Mouse (Mus musculus) heart, adult 2 months (tissue): ENCODE results near the gene 3110082I17Rik. TPM values are rescaled to one million over a fixed set of nuclear protein-coding genes. Genes with fewer than 3 reads are reported as not detected.

ENCODE experiments used
- DNase-seq, 2 experiments: peaks; one replicate each; pipeline ENCODE4 v3.0.0; 2021
- H3K27ac ChIP-seq: fragments of 200-600 bp; 2 replicates; pipeline ENCODE4 v1.8.1; 2022
- H3K27me3 ChIP-seq: fragments of 200-500 bp; 2 replicates; pipeline ENCODE4 v1.6.1; 2012; ENCODE audit warnings: mild to moderate bottlenecking, low read length, inconsistent platforms, mixed read lengths; ENCODE audit not compliant: control insufficient read depth, insufficient read depth
- H3K36me3 ChIP-seq: fragments of 200-500 bp; 2 replicates; pipeline ENCODE4 v1.6.1; 2012; ENCODE audit warnings: low read length, inconsistent platforms; ENCODE audit not compliant: control insufficient read depth, insufficient read depth
- H3K4me1 ChIP-seq: fragments of 200-500 bp; 2 replicates; pipeline ENCODE4 v1.6.1; 2011; ENCODE audit warnings: low read length; ENCODE audit not compliant: control insufficient read depth, insufficient read depth
- H3K4me3 ChIP-seq: fragments of 200-600 bp; 2 replicates; pipeline ENCODE4 v1.8.1; 2022
- H3K79me2 ChIP-seq: fragments of 200-500 bp; replicated peaks from 2 replicates; pipeline ENCODE4 v1.6.1; 2012; ENCODE audit warnings: mild to moderate bottlenecking, inconsistent platforms, low read length, moderate library complexity, mixed read lengths; ENCODE audit not compliant: control insufficient read depth, insufficient read depth
- H3K9ac ChIP-seq: fragments of 200-500 bp; 2 replicates; pipeline ENCODE4 v1.6.1; 2012; ENCODE audit warnings: low read depth, mild to moderate bottlenecking, control low read depth, inconsistent platforms, low read length, mixed read lengths
- CTCF ChIP-seq: fragments of 200-600 bp; IDR thresholded peaks from 2 replicates; pipeline ENCODE4 v1.8.1; 2022; ENCODE audit warnings: antibody characterized with exemption, mild to moderate bottlenecking, moderate library complexity
- EP300 ChIP-seq: fragments of 200-500 bp; IDR thresholded peaks from 2 replicates; pipeline ENCODE4 v1.6.1; 2011; ENCODE audit warnings: low read depth, low read length, control low read depth; ENCODE audit not compliant: insufficient read depth
- POLR2A ChIP-seq: fragments of 200-500 bp; IDR thresholded peaks from 2 replicates; pipeline ENCODE4 v1.6.1; 2011; ENCODE audit warnings: mild to moderate bottlenecking, low read depth, low read length, control low read depth; ENCODE audit not compliant: insufficient read depth
- WGBS: fragments of 180-500 bp; shearing (Covaris S2); methylation state at CpG from one replicate; pipeline ENCODE4 v1.1.7; 2018; 5-methylcytosine and 5-hydroxymethylcytosine counted together
- intact Hi-C: fragments of 180-260 bp; cut with DNase I; formaldehyde crosslinking; loops from one replicate; pipeline ENCODE4 v1.15.1; 2025
- microRNA-seq, 2 experiments: library from miRNA; unstranded; fragments of <30 nt; microRNA quantifications; one replicate each; pipeline ENCODE4 v1.2.0; 2021
- polyA plus RNA-seq: library from polyadenylated mRNA; depleted of rRNA; stranded (reverse); fragments of >200 nt; gene quantifications from 2 replicates; pipeline ENCODE4 v1.2.3, GENCODE M21; 2012; rRNA removed
- total RNA-seq, 2 experiments: library from RNA; stranded (reverse); gene quantifications; 2 replicates each; pipeline ENCODE4 v1.2.3; 2021

Gene 3110082I17Rik
- total and polyA plus RNA-seq, 3 experiments = 4.9 to 5.7 (median 5.6) TPM

GRCm38 (mm10) chr5:139314941-139315642, 145.2 kb downstream of the 3110082I17Rik start:
- no peak overlapping the region for H3K4me3 ChIP-seq
- intact Hi-C loops = no loop called here
- 76% methylated on average over 12 of the region's 12 CpGs for WGBS
- no peak overlapping the region for H3K27ac ChIP-seq
- DNase-seq = no peak
- no peaks in the 10 kb centered on the region for H3K27me3 ChIP-seq
- no peak overlapping the region for H3K9ac ChIP-seq
- H3K36me3 ChIP-seq = no peaks in the 10 kb centered on the region
- no peaks in the 10 kb centered on the region for H3K79me2 ChIP-seq
- TF ChIP-seq POLR2A (no peak), EP300 (no peak), CTCF (no peak)
- H3K4me1 ChIP-seq = no peaks in the 10 kb centered on the region; the same call in 1 of the 2 replicates

GRCm38 (mm10) chr5:139313536-139313935, 146.8 kb downstream of the 3110082I17Rik start:
- Histone ChIP-seq H3K36me3 (no peaks in the 10 kb centered on the region), H3K9ac (no peak overlapping the region), H3K4me3 (no peak overlapping the region), H3K4me1 (no peaks in the 10 kb centered on the region; the same call in 1 of the 2 replicates), H3K79me2 (no peaks in the 10 kb centered on the region), H3K27me3 (no peaks in the 10 kb centered on the region), H3K27ac (no peak overlapping the region)
- no peak for DNase-seq
- WGBS = 49% methylated on average over 9 of the region's 9 CpGs
- TF ChIP-seq POLR2A (no peak), CTCF (no peak), EP300 (no peak)
- intact Hi-C loops = no loop called here

GRCm38 (mm10) chr5:139311822-139312221, 148.5 kb downstream of the 3110082I17Rik start:
- TF ChIP-seq POLR2A (no peak), EP300 (no peak), CTCF (no peak)
- no peak for DNase-seq
- no peaks in the 10 kb centered on the region for H3K27me3 ChIP-seq
- no peaks in the 10 kb centered on the region for H3K79me2 ChIP-seq
- 84% methylated on average over 9 of the region's 9 CpGs for WGBS
- no peak overlapping the region for H3K27ac ChIP-seq
- no peaks in the 10 kb centered on the region; the same call in 1 of the 2 replicates for H3K4me1 ChIP-seq
- no peaks in the 10 kb centered on the region for H3K36me3 ChIP-seq
- intact Hi-C loops = no loop called here
- H3K4me3 ChIP-seq = no peak overlapping the region
- no peak overlapping the region for H3K9ac ChIP-seq

DNA sequence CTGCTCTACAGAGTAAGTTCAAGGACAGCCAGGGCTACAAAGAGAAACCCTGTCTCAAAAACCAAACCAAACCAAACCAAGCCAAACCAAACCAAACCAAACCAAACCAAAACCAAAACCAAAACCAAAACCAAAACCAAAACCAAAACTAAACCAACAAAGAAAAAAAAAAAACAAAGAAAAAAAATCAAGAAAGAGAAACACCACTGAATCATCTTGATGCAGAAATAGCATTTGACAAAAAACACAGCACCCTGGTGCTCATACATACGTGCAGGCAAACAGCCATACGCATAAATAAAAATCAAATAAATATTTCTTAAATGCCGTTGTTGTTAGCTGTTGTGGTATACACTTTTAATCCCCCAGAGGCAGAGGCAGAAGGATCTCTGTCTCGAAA, 149.8 kb downstream of the 3110082I17Rik start:
- H3K4me3 ChIP-seq = no peak overlapping the region
- intact Hi-C loops = no loop called here
- H3K9ac ChIP-seq = no peak overlapping the region

DNA sequence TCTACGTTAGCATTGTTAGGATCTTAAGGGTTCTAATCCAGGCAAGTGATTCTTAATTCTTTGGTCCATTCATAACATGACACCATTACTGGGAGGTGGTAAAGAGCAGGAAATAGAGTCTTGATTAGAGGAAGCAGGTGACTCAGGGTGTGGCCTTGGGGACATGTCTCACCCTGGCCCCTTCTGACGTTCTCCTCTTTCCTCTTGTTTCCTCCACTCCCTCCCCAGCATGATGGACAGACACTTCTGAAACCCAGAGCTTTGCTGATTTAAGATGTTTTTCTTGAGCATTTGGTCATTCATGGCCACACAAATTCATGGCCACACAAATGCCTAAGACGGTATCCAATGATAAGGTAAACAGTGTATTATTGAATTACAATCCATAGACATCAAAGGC, 150.4 kb downstream of the 3110082I17Rik start:
- intact Hi-C loops = no loop called here
- TF ChIP-seq EP300 = no peak
- TF ChIP-seq POLR2A = no peak
- no peak for TF ChIP-seq CTCF

More for the DNA sequence above, 149.8 kb downstream of the 3110082I17Rik start:
- Histone ChIP-seq H3K4me1 (no peaks in the 10 kb centered on the region; the same call in 1 of the 2 replicates), H3K36me3 (no peaks in the 10 kb centered on the region), H3K79me2 (no peaks in the 10 kb centered on the region), H3K27me3 (no peaks in the 10 kb centered on the region), H3K27ac (no peak overlapping the region)
- DNase-seq = no peak
- 88% methylated on average over 4 of the region's 4 CpGs for WGBS
- TF ChIP-seq POLR2A = no peak
- TF ChIP-seq CTCF = no peak
- TF ChIP-seq EP300 = no peak

More for the DNA sequence above, 150.4 kb downstream of the 3110082I17Rik start:
- Histone ChIP-seq H3K79me2 (no peaks in the 10 kb centered on the region), H3K4me3 (no peak overlapping the region), H3K4me1 (no peaks in the 10 kb centered on the region; the same call in 1 of the 2 replicates), H3K9ac (no peak overlapping the region), H3K27ac (no peak overlapping the region), H3K27me3 (no peaks in the 10 kb centered on the region), H3K36me3 (no peaks in the 10 kb centered on the region)
- WGBS = 70% methylated on average over 3 of the region's 3 CpGs
- no peak for DNase-seq

Small RNA genes within 50 kb of the gene (microRNA-seq; reads per million reads assigned to microRNA genes)
- 109 to 233 reads per million in 2 experiments for gene Mir339

Other genes with a start within 250 kb of the 3110082I17Rik start
- gene Get4, start 208.2 kb downstream of the 3110082I17Rik start, total RNA-seq = 10 to 100 TPM; 38.2 to 45.4 TPM
- gene Get4, start 208.2 kb downstream of the 3110082I17Rik start, polyA plus RNA-seq = 57.3 and 59.6 TPM in 2 replicates
- gene Adap1, start 134.9 kb downstream of the 3110082I17Rik start, total RNA-seq = 1 to 10 TPM; 1.5 to 1.7 TPM
- 2.7 and 2.8 TPM in 2 replicates for gene Adap1, start 134.9 kb downstream of the 3110082I17Rik start, polyA plus RNA-seq
- 10 to 100 TPM; 82.8 to 94.8 TPM for gene Cox19, start 109.1 kb downstream of the 3110082I17Rik start, total RNA-seq
- gene Cox19, start 109.1 kb downstream of the 3110082I17Rik start, polyA plus RNA-seq = 110 and 112 TPM in 2 replicates
- not detected for gene Cyp2w1, start 107.9 kb downstream of the 3110082I17Rik start, total RNA-seq
- gene Cyp2w1, start 107.9 kb downstream of the 3110082I17Rik start, polyA plus RNA-seq = not detected in 2 replicates
- 10 to 100 TPM; 42.9 to 56.6 TPM for gene Gpr146, start 82.8 kb downstream of the 3110082I17Rik start, total RNA-seq
- 62.4 and 77.0 TPM in 2 replicates for gene Gpr146, start 82.8 kb downstream of the 3110082I17Rik start, polyA plus RNA-seq
- 1 to 10 TPM in 1 of 2 experiments, under 1 TPM in 1; 0.68 to 1.1 TPM for gene C130050O18Rik, start 55.2 kb downstream of the 3110082I17Rik start, total RNA-seq
- gene C130050O18Rik, start 55.2 kb downstream of the 3110082I17Rik start, polyA plus RNA-seq = 0.98 and 1.1 TPM in 2 replicates
- 1 to 10 TPM; 1.4 to 1.5 TPM for gene Gper1, start 37.4 kb downstream of the 3110082I17Rik start, total RNA-seq
- gene Gper1, start 37.4 kb downstream of the 3110082I17Rik start, polyA plus RNA-seq = 2.0 and 4.9 TPM in 2 replicates
- 10 to 100 TPM; 14.0 to 16.7 TPM for gene Zfand2a, start 24.0 kb upstream of the 3110082I17Rik start, total RNA-seq
- gene Zfand2a, start 24.0 kb upstream of the 3110082I17Rik start, polyA plus RNA-seq = 12.0 and 17.6 TPM in 2 replicates
- gene Uncx, start 83.0 kb upstream of the 3110082I17Rik start, total RNA-seq = not detected
- gene Uncx, start 83.0 kb upstream of the 3110082I17Rik start, polyA plus RNA-seq = not detected in 2 replicates